Mouse (Mus musculus) T-helper 1 cell (primary cell): ENCODE results near the gene Slc36a1.

ENCODE experiments used
- in situ Hi-C: fragments of 300-600 bp; cut with MboI, MseI; formaldehyde crosslinking; loops from one replicate; pipeline ENCODE4 v1.15.1; 2025; ENCODE audit warnings: high pct_unique_total_duplicates

The Slc36a1 gene

DNA sequence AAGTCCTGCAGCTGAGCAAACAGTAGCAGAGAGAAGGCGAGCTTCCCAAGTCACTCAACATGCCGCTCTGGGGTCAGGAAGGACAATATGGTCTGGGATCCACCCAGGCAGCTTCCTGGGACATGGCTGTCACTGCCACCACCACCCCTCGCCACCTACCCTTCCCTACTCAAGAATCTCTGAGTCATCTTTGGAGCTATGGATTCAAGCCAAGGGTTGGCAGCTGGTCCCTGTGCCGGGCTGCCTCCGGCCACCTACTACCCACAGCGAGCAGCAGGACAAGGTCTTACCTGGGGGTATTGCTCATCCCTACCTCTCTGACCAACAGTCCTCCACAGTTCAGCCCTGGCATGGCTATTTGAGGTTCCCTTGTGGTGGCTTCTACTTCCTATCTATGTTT is 70.6 kb downstream of the Slc36a1 start:
- in situ Hi-C loops, result no loop called here
